Mouse (Mus musculus) midbrain, embryonic 13.5 days (tissue): ENCODE results near the gene Rbm6. TPM values are rescaled to one million over a fixed set of nuclear protein-coding genes. Genes with fewer than 3 reads are reported as not detected.

Experiments
- ATAC-seq: fragments of 200-750 bp; cut with Nextera tagmentation; 2 replicates; pipeline ENCODE4 v1.8.0; 2017; ENCODE audit warnings: mild to moderate bottlenecking, moderate TSS enrichment, moderate library complexity
- H3K27ac ChIP-seq: fragments of 300-500 bp; sonication (generic); 2 replicates; pipeline ENCODE4 v1.5.1; 2015; ENCODE audit warnings: inconsistent platforms, mild to moderate bottlenecking, moderate library complexity
- H3K27me3 ChIP-seq: fragments of 300-500 bp; sonication (generic); 2 replicates; pipeline ENCODE4 v1.6.1; 2015; ENCODE audit warnings: mild to moderate bottlenecking, inconsistent platforms
- H3K36me3 ChIP-seq: fragments of 300-500 bp; sonication (generic); 2 replicates; pipeline ENCODE4 v1.6.1; 2015; ENCODE audit warnings: mild to moderate bottlenecking, inconsistent platforms
- H3K4me1 ChIP-seq: fragments of 300-500 bp; sonication (generic); replicated peaks from 2 replicates; pipeline ENCODE4 v1.6.1; 2015; ENCODE audit warnings: inconsistent platforms
- H3K4me2 ChIP-seq: fragments of 300-500 bp; sonication (generic); replicated peaks from 2 replicates; pipeline ENCODE4 v1.6.1; 2015; ENCODE audit warnings: moderate library complexity, mild to moderate bottlenecking, inconsistent platforms
- H3K4me3 ChIP-seq: fragments of 300-500 bp; sonication (generic); replicated peaks from 2 replicates; pipeline ENCODE4 v1.5.1; 2015; ENCODE audit warnings: mild to moderate bottlenecking, inconsistent platforms
- H3K9ac ChIP-seq: fragments of 300-500 bp; sonication (generic); replicated peaks from 2 replicates; pipeline ENCODE4 v1.6.1; 2015; ENCODE audit warnings: mild to moderate bottlenecking, inconsistent platforms
- H3K9me3 ChIP-seq: fragments of 300-500 bp; sonication (generic); 2 replicates; pipeline ENCODE4 v1.6.1; 2016; ENCODE audit warnings: mild to moderate bottlenecking, inconsistent platforms
- WGBS: fragments of 180-500 bp; shearing (Covaris S2); methylation state at CpG from one replicate; pipeline ENCODE4 v1.1.7; 2015; 5-methylcytosine and 5-hydroxymethylcytosine counted together
- polyA plus RNA-seq: library from polyadenylated mRNA; unstranded; fragments of >200 nt; fragmentation: Nextera tagmentation; extraction: Ambion mirVana; gene quantifications from 2 replicates; pipeline ENCODE4 v1.2.1, GENCODE M21; 2015

Rbm6 gene
- polyA plus RNA-seq, 1 experiment from 2014 or later, result 126 TPM

GRCm38 (mm10) chr9:107738841-107739202 lies 134.2 kb downstream of the Rbm6 start:
- 46% methylated on average over 4 of the region's 4 CpGs for WGBS
- peak; percentile 9 for ATAC-seq

GRCm38 (mm10) chr9:107738020-107738840 lies 134.8 kb downstream of the Rbm6 start:
- ATAC-seq, result peak; percentile 47
- H3K27me3 ChIP-seq, result no peaks in the 10 kb centered on the region
- 19% methylated on average over 7 of the region's 7 CpGs for WGBS
- no peaks in the 10 kb centered on the region for H3K9me3 ChIP-seq
- H3K4me2 ChIP-seq, result no peak overlapping the region
- H3K36me3 ChIP-seq, result peaks cover 50% of the 10 kb centered on the region
- H3K27ac ChIP-seq, result peak overlapping the region; percentile 71
- H3K4me1 ChIP-seq, result peaks cover 47% of the 10 kb centered on the region
- H3K9ac ChIP-seq, result no peak overlapping the region
- no peak overlapping the region for H3K4me3 ChIP-seq

More at GRCm38 (mm10) chr9:107738841-107739202, 134.2 kb downstream of the Rbm6 start:
- Histone ChIP-seq H3K27me3 (no peaks in the 10 kb centered on the region), H3K4me2 (no peak overlapping the region), H3K9me3 (no peaks in the 10 kb centered on the region), H3K27ac (peak overlapping the region; percentile 71), H3K4me1 (peaks cover 47% of the 10 kb centered on the region), H3K4me3 (no peak overlapping the region), H3K36me3 (peaks cover 56% of the 10 kb centered on the region), H3K9ac (no peak overlapping the region)

GRCm38 (mm10) chr9:107736185-107736485 lies 136.9 kb downstream of the Rbm6 start:
- 2% methylated on average over 7 of the region's 7 CpGs for WGBS
- H3K4me2 ChIP-seq, result peak overlapping the region; percentile 50
- no peaks in the 10 kb centered on the region for H3K9me3 ChIP-seq
- H3K27me3 ChIP-seq, result no peaks in the 10 kb centered on the region
- peaks cover 53% of the 10 kb centered on the region for H3K4me1 ChIP-seq
- H3K36me3 ChIP-seq, result peaks cover 29% of the 10 kb centered on the region
- ATAC-seq, result 0 out of 2 replicates have a peak, but pooled peaks have one; percentile 1
- H3K4me3 ChIP-seq, result peak overlapping the region; percentile 17
- H3K9ac ChIP-seq, result peak overlapping the region; percentile 59
- H3K27ac ChIP-seq, result peak overlapping the region; percentile 88

- 4% methylated on average over 17 of the region's 17 CpGs for WGBS
- Histone ChIP-seq H3K27me3 (no peaks in the 10 kb centered on the region), H3K27ac (peak overlapping the region; percentile 88), H3K4me1 (peaks cover 59% of the 10 kb centered on the region), H3K4me3 (peak overlapping the region; percentile 17), H3K4me2 (peak overlapping the region; percentile 50), H3K36me3 (peaks cover 24% of the 10 kb centered on the region), H3K9ac (peak overlapping the region; percentile 59), H3K9me3 (no peaks in the 10 kb centered on the region)
- ATAC-seq, result peak; percentile 44
Observed at GRCm38 (mm10) chr9:107735356-107736184, 137.5 kb downstream of the Rbm6 start.

GRCm38 (mm10) chr9:107734567-107734971 lies 138.5 kb downstream of the Rbm6 start:
- H3K9ac ChIP-seq, result peak overlapping the region; percentile 59
- 9% methylated on average over 7 of the region's 7 CpGs for WGBS
- H3K9me3 ChIP-seq, result no peaks in the 10 kb centered on the region
- peak overlapping the region; percentile 88 for H3K27ac ChIP-seq
- H3K27me3 ChIP-seq, result no peaks in the 10 kb centered on the region
- peaks cover 69% of the 10 kb centered on the region for H3K4me1 ChIP-seq
- 0 out of 2 replicates have a peak, but pooled peaks have one; percentile 8 for ATAC-seq
- H3K4me3 ChIP-seq, result no peak overlapping the region
- H3K36me3 ChIP-seq, result peaks cover 14% of the 10 kb centered on the region
- H3K4me2 ChIP-seq, result peak overlapping the region; percentile 50; the same call in 1 of the 2 replicates

GRCm38 (mm10) chr9:107729709-107730108 lies 143.3 kb downstream of the Rbm6 start:
- H3K9ac ChIP-seq, result no peak overlapping the region
- peak; percentile 57 for ATAC-seq
- H3K9me3 ChIP-seq, result no peaks in the 10 kb centered on the region
- no peak overlapping the region for H3K4me3 ChIP-seq
- peak overlapping the region; percentile 89 for H3K27ac ChIP-seq
- no peaks in the 10 kb centered on the region for H3K27me3 ChIP-seq
- H3K36me3 ChIP-seq, result no peaks in the 10 kb centered on the region
- H3K4me2 ChIP-seq, result peak overlapping the region; percentile 11
- 7% methylated on average over 3 of the region's 3 CpGs for WGBS
- peaks cover 61% of the 10 kb centered on the region for H3K4me1 ChIP-seq

- H3K27ac ChIP-seq, result peak overlapping the region; percentile 89
- WGBS, result 69% methylated on average over 6 of the region's 6 CpGs
- no peaks in the 10 kb centered on the region for H3K27me3 ChIP-seq
- no peak; the same call in 1 of the 2 replicates for ATAC-seq
- peak overlapping the region; percentile 11; the same call in 1 of the 2 replicates for H3K4me2 ChIP-seq
- 0 out of 2 replicates have a peak overlapping the region, but pooled peaks have one; percentile 19 for H3K9ac ChIP-seq
- peaks cover 61% of the 10 kb centered on the region for H3K4me1 ChIP-seq
- H3K9me3 ChIP-seq, result no peaks in the 10 kb centered on the region
- no peak overlapping the region for H3K4me3 ChIP-seq
- no peaks in the 10 kb centered on the region for H3K36me3 ChIP-seq
Observed at GRCm38 (mm10) chr9:107728919-107729670, 143.9 kb downstream of the Rbm6 start.

- no peak overlapping the region for H3K4me3 ChIP-seq
- peak overlapping the region; percentile 68 for H3K27ac ChIP-seq
- no peak overlapping the region for H3K4me2 ChIP-seq
- no peak overlapping the region for H3K9ac ChIP-seq
- H3K4me1 ChIP-seq, result peaks cover 81% of the 10 kb centered on the region
- no peaks in the 10 kb centered on the region for H3K27me3 ChIP-seq
- ATAC-seq, result no peak
- H3K36me3 ChIP-seq, result no peaks in the 10 kb centered on the region
- H3K9me3 ChIP-seq, result no peaks in the 10 kb centered on the region
- 52% methylated on average over 3 of the region's 3 CpGs for WGBS
Observed at GRCm38 (mm10) chr9:107727041-107727440, 146.0 kb downstream of the Rbm6 start.

GRCm38 (mm10) chr9:107724796-107725195 lies 148.2 kb downstream of the Rbm6 start:
- WGBS, result 87% methylated on average over 1 of the region's 1 CpGs
- H3K36me3 ChIP-seq, result no peaks in the 10 kb centered on the region
- H3K27me3 ChIP-seq, result no peaks in the 10 kb centered on the region
- no peak for ATAC-seq
- H3K9ac ChIP-seq, result no peak overlapping the region
- H3K4me1 ChIP-seq, result peaks cover 63% of the 10 kb centered on the region
- H3K4me2 ChIP-seq, result no peak overlapping the region
- no peak overlapping the region for H3K4me3 ChIP-seq
- H3K27ac ChIP-seq, result no peak overlapping the region
- H3K9me3 ChIP-seq, result no peaks in the 10 kb centered on the region

- Histone ChIP-seq H3K9me3 (no peaks in the 10 kb centered on the region), H3K4me1 (peaks cover 55% of the 10 kb centered on the region), H3K9ac (peak overlapping the region; percentile 24; the same call in 1 of the 2 replicates), H3K27ac (peak overlapping the region; percentile 76), H3K36me3 (no peaks in the 10 kb centered on the region), H3K27me3 (no peaks in the 10 kb centered on the region), H3K4me3 (no peak overlapping the region), H3K4me2 (peak overlapping the region; percentile 21)
- peak; percentile 73 for ATAC-seq
- 5% methylated on average over 11 of the region's 11 CpGs for WGBS
Observed at GRCm38 (mm10) chr9:107723794-107724531, 149.1 kb downstream of the Rbm6 start.
